Mouse (Mus musculus) layer of hippocampus, adult 8-10 months (tissue): ENCODE measurements around the gene Susd4. TPM values are rescaled to one million over a fixed set of nuclear protein-coding genes. Genes with fewer than 3 reads are reported as not detected.

Source experiments
- DNase-seq, 2 experiments: peaks; one replicate each; pipeline ENCODE4 v3.0.0; 2022; ENCODE audit warnings: low spot score in 2 of 2
- total RNA-seq, 4 experiments: library from RNA; stranded (reverse); gene quantifications; 2 replicates each; pipeline ENCODE4 v1.2.4; 2022

Gene Susd4
- total RNA-seq, 4 experiments from 2014 or later: 116 to 129 (median 123) TPM

DNA sequence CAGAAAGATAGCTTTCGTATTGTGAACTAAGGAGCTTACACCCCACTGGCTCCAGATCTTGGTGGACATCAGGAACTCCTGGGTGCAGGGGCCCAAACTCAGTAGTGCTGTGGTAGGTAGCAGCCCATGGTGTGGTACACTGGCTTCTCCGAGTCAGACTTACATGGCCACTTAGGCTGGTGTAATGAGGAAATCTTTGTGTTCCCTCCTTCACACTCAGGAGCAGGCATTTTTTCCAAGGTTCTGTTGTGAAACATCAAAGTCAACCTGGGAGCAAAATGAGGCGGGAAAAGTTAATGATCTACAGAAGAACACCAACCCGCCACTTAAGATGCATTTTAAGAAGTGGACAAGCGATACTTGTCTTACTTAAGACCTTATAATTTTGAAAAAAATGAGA is 21.8 kb downstream of the Susd4 start:
- no peak for DNase-seq

DNA sequence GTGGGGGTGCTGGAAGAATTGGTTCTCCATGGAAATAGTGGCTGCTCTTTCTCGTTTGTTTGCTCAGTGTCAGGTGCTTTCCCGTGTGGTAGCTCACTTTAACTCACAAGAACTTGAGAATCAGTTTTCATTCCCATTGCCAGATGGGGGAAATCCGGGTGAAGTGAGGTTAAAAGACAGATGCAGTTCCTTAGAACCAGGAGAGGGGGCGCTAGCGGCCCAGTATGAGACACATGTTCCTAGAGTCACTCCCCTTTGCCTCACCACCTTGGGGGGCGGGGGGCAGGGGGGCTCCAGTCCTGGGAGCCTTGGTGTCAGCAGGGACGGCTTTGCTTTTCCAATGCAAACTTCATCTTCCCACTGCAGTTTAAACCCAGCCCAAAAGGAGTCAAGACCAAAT is 23.4 kb downstream of the Susd4 start:
- no peak for DNase-seq

DNA sequence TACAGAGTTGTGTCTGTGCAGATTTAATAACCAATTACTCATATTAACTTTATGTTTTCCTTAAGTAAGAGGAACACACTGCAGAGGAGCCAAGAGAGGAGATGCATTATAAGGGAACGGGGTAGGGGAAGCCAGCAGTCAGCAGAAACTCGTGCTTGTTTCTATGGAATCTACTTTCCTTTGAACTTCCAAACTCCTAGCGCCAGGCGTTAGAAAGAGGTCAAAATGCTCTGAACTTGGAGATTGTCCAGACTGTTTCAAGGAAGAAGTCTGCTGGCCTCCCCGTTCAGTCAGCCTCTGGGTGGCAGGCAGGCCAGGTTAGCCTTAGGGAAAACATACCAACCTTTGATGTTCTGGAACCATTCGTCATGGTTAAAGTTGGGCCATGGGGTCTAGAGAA is 25.2 kb downstream of the Susd4 start:
- no peak for DNase-seq

DNA sequence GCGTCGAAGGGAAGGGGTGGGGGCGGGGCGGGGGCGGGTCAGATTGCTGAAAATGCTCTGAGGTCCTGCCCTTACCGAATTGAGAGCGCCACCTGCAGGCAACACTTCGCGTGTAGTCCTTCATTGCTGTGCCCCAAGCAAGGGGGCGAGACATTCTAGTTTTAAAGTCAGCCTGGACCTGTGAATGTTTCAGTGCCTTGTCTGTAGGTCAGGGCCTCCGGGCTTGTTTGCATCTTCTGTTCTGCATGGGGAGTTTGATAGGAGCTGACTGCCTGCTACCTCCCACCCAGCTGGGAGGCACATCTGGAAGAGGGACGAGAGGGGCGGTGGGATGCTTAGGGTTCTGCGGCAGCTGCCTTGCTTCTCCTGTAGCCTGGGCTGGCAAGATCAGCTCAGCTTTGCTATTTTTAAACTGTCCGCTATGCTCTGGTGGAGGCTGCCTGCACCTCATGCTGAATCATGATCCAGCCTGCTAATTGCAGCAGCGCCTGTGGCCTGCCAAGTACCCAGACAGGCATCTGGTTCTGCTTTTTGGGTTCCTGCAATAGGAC is 28.9 kb downstream of the Susd4 start:
- peak; percentile 72 for DNase-seq

DNA sequence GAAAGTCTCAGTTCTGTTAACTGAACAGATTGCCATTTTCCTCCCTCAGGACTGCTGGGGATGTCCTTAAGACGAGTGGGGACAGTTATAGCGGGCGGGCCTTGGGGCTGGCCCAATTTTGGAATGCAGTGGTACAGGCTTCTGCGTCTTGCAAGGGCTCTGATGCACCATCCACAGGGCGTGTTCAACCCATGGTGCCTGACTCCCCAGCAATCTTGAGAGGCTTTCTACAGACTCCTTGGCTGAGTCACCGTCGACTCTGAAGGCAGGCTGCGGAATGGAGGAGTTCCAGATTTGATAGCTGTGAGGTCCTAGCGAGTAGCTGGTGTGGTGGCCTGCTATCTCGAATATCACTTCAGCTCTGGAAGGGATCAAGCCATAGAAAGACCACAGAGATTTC is 30.6 kb downstream of the Susd4 start:
- DNase-seq: peak; percentile 28 to 37

DNA sequence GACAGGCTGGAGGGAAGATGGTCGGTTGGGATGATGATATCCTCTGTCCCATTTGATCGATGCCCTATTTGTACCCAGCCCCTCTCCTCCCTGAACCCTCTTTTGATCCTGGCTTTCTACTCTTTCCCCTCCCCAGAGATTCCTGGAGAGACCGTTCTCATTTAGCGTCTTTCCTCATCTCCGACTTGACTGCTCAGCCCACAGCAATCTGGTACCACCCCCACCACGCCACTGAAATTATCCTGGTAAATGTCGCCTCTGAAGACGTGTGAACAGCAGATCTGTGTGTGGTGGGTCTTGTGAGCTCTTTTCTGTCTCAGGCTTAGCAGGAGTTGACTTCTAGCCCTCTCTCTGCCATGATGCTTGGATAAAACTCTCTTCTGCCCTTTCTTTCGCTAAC is 31.0 kb downstream of the Susd4 start:
- DNase-seq: peak; percentile 36 to 48

DNA sequence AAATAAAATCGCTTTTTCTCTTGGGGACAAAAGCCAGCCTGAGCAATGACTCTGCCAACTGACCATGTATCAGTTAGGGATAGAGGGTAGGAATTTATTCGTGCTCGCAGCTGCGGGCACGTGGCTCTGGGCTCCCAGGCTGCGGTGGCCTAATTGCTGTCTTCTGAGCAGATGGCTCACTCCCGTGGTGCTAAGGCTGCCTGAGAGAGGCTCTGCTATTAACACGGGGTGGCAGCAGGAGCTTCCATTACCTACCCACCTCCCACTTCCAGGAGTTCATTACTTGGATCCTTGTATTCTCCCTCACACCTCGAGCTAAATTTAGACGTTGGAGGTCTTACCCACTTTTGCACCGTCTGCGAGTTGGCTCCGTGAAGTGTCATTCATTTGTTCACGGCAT is 33.4 kb downstream of the Susd4 start:
- peak; percentile 33 to 44 for DNase-seq

DNA sequence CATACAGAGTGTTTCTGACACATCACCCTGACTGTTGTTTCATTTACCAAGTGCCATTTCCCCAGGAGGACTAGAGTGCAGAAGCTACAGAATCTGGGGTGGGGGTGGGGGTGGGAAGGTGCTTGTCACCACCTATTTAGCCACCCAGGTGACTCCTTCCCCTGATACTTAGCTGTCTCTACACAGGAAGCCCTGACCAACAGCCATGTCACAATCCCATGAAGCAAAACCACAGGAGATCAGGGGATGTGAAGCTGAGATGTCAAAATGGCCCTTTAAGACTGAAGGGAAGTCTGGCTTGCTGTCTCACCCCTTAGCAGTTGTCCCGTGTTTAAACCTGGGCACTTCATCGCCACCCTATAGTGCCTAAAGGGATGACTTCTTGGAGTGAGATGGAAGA is 37.9 kb downstream of the Susd4 start:
- DNase-seq: no peak

DNA sequence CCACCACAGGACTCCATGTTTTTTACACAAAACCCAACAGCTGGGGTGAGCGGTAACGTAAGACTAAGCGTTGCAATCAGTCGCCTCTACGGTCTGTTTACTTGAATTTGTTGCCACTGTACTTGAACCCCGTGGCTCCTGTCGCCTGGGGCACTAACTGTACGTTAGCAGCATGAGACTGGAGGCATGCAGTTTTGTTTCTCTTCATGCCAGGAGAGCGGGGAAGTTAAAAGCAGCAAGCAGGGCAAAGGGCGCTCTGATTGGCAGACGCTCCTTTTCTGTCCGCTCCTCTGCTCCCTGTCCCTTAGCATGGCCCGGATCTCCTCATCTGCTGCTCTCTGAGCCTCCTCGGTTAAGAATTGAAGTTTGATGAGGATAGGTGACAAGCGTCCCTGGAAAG is 39.2 kb downstream of the Susd4 start:
- no peak for DNase-seq

DNA sequence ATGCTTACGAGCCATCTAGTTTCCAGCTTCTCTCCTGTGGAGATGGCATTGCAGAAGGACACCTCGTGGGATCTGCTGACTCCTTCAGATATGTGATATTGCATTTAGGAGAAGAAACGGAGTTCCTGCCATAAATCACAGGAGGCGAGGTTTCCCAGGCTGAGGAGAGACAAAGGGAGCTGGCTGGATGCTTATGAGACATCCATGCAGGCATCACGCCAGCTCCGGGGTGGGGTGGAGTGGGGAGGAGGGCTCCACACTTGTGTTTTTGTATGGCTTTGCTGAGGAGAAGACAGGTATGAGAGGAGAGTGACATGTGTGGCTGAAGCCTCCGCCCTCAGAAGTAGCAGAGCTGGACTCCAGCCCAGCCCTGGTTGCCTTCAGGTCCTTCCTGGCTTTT is 50.3 kb downstream of the Susd4 start:
- no peak for DNase-seq

DNA sequence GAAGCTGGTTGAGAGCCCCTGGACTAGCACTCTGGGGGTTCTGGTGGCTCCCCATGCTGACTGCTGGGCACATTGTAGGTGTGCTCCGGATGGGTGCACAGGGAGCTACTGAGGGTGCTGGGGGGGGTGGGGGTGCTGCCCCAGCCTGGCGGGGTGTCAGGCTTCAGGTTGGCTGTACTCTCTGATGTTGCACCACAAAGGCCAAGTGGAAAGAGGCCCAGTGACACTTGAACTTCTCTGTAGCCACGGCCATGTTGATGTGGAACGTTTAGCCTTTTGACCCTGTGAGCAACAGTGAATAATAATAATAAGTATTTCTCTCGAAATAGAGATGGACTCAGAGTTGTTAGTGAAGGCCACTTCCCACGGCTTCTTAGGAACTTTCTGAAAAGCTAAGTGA is 50.9 kb downstream of the Susd4 start:
- DNase-seq: no peak

DNA sequence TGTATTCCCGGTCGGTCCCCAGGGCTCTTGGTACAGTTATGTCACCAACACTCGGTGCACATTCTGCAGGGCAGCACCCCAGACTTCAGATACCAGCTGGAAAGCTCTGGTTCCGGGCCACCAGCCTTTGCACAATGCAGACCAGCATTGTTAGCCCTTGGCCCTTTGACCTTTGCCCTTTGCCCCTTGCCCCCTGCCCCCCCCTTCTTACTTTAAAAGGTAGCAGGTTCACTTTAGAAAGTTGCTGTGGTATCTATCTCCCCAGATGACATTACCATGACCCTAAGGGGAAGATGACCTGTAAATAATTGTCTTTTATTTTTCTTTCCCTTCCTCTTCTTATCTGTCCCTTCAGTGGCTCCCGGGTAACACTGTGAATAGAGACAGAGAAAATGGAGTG is 53.4 kb downstream of the Susd4 start:
- DNase-seq: no peak

DNA sequence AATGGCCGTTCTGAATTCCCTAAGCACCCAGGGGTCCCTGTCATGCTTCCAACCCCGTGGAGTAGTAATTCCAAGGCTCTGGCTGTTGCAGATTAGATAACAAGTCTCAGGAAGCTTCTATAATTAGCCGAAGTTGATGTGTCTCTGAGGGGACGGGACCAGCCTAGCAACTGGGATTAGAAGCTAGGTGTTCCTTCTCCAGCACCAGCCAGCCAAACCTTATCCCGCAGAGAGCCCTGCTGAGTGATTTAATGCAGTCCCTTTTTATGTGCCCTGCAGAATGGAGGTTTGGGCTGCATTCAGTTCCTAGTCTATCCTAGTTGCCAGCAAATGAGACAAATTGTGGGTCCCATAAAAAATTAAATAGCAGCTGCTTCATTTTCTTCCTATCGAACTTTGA is 54.0 kb downstream of the Susd4 start:
- DNase-seq: no peak

DNA sequence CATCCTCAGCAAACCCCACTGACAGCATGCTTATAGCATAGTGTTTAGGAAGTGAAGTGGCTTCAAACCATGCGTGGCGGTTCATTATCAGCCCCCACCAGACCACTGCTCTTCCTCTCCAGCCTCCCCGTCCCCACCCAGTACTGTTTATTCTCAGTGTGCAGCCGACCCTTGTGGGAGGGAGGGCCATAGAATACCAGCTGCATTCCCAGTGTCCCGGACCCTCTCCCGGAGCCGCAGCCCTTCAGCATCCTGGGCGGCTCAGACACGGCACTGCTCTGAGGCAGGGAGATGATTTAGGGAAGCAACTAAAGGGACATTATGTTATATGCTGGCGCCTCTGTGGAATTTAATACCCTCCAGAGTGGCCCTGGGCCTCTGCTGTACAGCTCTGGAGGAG is 55.3 kb downstream of the Susd4 start:
- DNase-seq: no peak

DNA sequence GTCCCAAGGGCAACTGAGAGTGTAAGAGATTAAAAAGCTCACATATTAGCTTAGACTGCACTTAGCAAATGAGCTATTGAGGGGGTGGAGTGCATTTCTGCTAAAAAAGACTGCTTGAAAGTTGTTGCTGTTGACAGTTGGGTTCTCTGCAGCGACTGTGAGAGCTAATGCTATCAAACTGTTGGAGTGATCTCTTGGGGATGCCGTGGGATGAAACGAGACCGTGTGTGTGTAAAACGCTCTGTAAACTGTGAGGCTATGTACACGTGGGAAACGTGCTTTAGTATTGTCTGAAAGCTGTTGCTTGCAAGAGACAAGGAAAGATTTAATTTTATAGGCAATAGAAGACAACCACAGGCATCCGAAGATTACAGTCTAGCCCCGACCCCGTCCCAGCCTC is 59.1 kb downstream of the Susd4 start:
- no peak for DNase-seq

DNA sequence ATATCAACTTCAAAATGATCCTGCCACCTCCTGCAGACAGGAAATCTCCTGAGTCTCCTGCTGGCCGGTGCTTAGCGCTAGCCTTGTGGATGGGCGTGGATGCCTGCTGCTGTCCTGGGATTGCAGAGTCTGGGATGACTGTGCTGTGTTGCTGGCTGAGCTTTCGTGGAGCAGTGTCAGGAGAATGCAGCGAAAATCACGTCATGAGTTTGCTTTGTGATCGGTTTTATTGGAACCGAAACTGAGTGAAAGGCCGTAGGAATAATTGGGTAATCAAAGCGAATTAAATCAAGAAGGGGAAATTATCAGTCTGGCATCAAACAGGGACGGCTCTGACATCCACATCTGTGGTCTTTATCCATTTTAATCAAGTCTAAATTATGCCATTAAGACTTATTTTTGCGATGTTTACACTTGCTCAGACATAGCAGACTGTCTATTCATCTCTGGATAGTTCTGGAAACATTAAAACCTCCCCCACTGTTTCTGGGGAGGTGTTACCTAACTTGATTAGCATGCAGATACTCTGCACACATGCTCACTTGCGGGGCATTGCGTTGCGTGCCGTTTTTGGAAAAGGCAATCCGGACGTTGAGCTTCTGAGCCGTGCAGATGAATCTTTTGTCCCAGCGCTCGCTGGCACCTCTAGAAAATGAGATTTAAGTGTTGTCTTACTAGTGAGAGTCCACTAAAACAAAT is 60.2 kb downstream of the Susd4 start:
- DNase-seq: peak in 1 of 2 experiments; percentile 39

DNA sequence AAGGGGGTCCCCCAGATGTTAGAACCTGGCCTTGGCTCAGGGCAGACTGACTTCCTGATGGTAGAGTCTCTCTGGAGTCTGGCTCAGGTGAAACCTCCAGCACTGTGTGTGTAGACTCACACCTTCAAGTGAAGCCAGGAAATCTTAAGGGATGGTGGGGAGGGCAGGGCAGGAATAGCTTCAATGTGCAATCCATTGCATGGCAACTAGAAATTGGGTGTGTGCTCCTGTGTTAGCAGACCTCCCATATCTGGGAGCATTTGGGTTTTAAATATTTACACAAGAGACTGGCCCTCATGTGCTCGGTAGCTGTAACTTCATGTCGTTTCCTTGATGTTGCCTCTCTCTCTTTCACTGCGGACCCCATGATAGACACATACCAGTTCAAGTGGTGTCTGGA is 62.9 kb downstream of the Susd4 start:
- no peak for DNase-seq

DNA sequence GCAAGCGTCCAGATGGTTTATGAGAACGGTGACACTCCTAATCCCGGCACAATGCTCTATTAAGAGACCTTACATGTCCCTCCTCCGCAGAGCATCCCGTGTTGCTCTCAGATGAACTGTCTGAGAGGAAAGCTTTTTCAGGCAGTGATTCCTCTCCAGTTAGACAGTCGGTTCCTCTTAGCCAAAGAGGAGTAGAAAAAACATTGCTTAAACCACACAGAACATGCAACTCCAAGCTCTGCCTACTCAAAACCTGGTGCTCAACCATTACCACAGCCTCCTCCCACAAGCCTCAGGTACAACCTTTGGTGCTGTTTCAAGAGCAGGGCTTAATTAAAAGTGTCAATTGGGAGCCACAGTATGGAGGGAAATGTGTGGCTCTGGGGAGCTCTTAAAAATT is 74.4 kb downstream of the Susd4 start:
- peak; percentile 27 to 30 for DNase-seq

DNA sequence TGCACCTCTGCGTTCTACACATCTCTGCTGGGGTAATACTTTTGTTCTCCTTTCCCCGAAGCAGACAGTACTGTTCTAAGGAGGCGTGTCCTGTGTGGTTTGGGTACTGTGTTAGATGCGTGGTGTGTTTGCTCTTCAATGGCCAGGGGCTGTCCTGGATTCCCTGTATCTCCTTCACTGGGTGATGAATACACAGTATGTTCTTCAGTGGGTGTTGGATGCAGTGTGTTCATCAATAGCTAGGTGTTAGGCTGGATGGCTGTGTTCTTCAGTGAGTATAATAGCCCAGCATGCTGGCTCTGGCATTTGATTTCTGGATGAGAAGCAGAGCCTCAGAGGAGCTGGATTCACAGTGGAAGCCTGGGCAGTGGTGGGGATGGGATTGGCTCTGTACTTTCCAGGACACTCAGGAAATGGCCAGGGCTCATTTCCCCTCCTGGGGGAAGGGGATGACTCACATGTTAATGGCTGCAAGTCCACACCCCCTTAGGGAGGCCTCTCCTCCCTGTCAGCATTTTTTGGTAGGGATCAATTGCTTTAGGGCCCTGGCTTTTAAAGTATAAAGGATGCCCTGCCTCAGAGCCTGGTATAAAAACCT is 75.8 kb downstream of the Susd4 start:
- no peak for DNase-seq

DNA sequence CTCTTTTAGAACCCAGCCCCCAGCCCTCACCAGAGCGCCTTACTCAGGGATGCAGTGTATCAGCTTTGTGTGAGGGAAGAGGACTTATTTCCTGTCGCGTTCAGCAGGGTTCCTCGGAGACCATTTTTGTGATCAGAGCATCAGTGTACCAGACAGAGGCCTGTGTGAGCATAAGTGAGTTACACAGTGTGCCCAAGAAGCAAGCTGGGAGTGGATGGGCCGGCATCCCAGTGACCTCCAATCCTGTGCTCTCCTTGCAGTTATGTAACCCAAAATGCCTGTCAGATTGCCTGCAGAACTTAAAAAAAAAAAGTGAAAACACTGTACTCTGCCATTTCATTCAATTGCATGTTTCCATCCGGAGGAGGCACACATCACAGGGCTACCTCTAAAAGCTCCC is 76.4 kb downstream of the Susd4 start:
- peak in 1 of 2 experiments; percentile 13 for DNase-seq

DNA sequence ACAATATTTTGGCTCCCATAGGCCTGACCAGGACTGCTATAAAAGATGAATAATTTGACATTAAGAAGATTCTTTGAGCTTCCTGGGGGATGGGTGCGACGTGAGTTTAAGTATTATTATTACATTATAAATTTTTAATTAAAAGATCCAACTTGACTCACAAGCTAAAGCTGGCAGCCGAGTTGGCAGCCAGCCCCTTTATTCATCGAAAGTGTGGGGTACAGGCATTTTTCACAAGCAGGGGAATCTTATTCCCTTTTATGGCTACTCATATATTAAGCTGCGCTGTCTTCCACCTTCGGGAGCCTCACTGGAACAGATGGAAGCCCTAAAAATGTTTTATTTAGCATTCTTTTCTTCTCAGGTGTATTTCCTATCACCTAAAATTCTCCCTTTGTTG is 76.9 kb downstream of the Susd4 start:
- peak in 1 of 2 experiments; percentile 39 for DNase-seq

DNA sequence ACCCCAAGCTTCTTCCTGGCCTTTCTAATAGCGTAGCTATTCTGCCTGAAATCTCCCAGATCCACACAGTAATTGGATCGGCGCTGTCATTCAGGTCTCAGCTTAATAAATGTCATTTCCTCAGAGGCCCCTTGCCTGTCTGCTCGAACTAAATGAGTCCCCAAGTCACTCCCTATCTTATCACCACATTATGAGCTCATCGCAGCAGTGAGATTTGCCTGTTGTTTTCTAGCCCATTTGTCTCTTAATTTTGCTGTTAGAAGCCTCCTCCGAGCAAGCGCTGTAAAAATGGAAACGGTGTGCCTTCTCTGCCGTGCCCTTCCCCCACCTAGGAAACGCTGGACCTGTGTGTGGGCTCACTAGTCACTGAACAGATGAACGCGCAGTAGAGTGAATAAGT is 85.9 kb downstream of the Susd4 start:
- DNase-seq: peak in 1 of 2 experiments; percentile 23

DNA sequence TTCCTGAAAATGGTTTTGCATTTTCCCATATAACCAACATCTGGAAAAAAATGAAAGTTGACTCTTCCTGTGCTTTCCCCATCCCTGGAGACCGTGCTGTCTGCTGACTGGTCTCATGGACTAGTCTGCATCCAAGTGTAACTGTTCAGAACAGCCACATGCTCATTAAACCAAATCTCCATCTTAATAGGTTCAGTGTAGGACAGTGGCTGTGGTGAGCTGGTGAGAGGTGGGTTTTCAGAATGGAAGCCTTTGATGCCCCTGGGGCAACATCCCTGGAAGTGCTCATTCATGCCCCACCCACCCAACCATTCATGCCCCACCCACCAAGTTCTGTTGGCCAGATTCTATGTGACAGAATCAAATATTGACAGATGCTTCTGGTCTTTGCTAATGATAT is 86.4 kb downstream of the Susd4 start:
- DNase-seq: no peak
